Mouse (Mus musculus): ENCODE results near the gene Sync.

GRCm38 (mm10) chr4:129283226-129283625 is 4.2 kb upstream of the Sync start:
- TF ChIP-seq EP300 (IDR thresholded peaks at IDR 0.05; ENCODE audit: insufficient read depth, low read depth, low read length) (no peak), CTCF (IDR thresholded peaks at IDR 0.05; ENCODE audit: low read depth, low read length) (no peak), POLR2A (IDR thresholded peaks at IDR 0.05; ENCODE audit: insufficient read depth, low read length) (no peak)
